Mouse (Mus musculus) olfactory bulb, adult 2 months (tissue): ENCODE measurements around the gene Tprkb.

ENCODE experiments used
- CTCF ChIP-seq: fragments of 200-500 bp; IDR thresholded peaks from 2 replicates; pipeline ENCODE4 v1.5.1; 2012; ENCODE audit warnings: low read depth, mild to moderate bottlenecking, low read length, moderate library complexity; ENCODE audit not compliant: insufficient read depth
- POLR2A ChIP-seq: fragments of 200-500 bp; IDR thresholded peaks from 2 replicates; pipeline ENCODE4 v1.6.1; 2012; ENCODE audit warnings: mild to moderate bottlenecking, low read depth, low read length, moderate library complexity; ENCODE audit not compliant: insufficient read depth

DNA sequence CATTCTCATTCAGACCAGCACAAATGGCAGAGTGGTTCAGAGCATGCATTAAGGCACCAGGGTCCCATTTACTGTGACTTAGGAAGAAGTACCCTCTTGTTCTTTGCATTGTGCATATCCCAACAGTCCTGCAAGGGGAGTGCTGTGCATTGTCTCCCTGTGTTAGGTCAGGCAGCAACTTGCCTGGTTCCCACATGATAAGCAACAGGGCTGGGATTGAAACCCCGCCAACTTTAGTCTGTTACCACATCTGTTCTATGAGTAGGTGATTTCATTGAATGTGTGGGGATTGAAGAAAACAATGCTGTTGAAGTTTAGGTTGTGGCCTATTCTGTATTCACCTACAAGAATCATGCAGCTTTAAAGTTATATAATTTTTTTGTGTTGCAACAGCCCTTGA lies 15.0 kb downstream of the Tprkb start:
- TF ChIP-seq POLR2A (no peak), CTCF (no peak)
